Mouse (Mus musculus) left cerebral cortex, adult 2 months (tissue): ENCODE results near the gene Nfs1. TPM values are rescaled to one million over a fixed set of nuclear protein-coding genes. Genes with fewer than 3 reads are reported as not detected.

Experiments
- DNase-seq, 2 experiments: peaks; one replicate each; pipeline ENCODE4 v3.0.0; 2021 to 2022; ENCODE audit warnings: low spot score in 2 of 2, mixed read lengths in 1 of 2; ENCODE audit errors: extremely low spot score in 1 of 2
- H3K27ac ChIP-seq: fragments of 200-600 bp; 2 replicates; pipeline ENCODE4 v1.8.1; 2022
- H3K4me3 ChIP-seq: fragments of 200-600 bp; 2 replicates; pipeline ENCODE4 v1.8.1; 2022
- CTCF ChIP-seq: fragments of 200-600 bp; IDR thresholded peaks from 2 replicates; pipeline ENCODE4 v1.8.1; 2022; ENCODE audit warnings: antibody characterized with exemption, mild to moderate bottlenecking, moderate library complexity
- intact Hi-C: fragments of 180-260 bp; cut with DNase I; formaldehyde crosslinking; loops from one replicate; pipeline ENCODE4 v1.15.1; 2025
- total RNA-seq, 2 experiments: library from RNA; stranded (reverse); gene quantifications; 2 replicates each; pipeline ENCODE4 v1.2.3; 2021

The Nfs1 gene
- total RNA-seq, 2 experiments from 2014 or later: 36.3 to 42.0 TPM

GRCm38 (mm10) chr2:156179796-156180093 is 35.8 kb upstream of the Nfs1 start:
- intact Hi-C loops: loop anchor here (1.0 to 5.0 kb wide), 4 partner anchors 17 to 99 kb away; partner anchors contain the start of genes Nfs1, Phf20 and Romo1
- no peak for TF ChIP-seq CTCF
- H3K4me3 ChIP-seq: peak overlapping the region; percentile 88
- peak overlapping the region; percentile 99 for H3K27ac ChIP-seq
- DNase-seq: no peak

- peak; percentile 73 for DNase-seq
- peak; percentile 8; the same call in 1 of the 2 replicates for TF ChIP-seq CTCF
- Histone ChIP-seq H3K4me3 (peak overlapping the region; percentile 88), H3K27ac (peak overlapping the region; percentile 99)
- intact Hi-C loops: loop anchor here (5.0 kb wide), 1 partner anchor 37 kb away; the partner anchor contains the start of genes Nfs1 and Romo1
Observed at GRCm38 (mm10) chr2:156179046-156179795, 35.2 kb upstream of the Nfs1 start.

GRCm38 (mm10) chr2:156177651-156178050 is 33.7 kb upstream of the Nfs1 start:
- peak overlapping the region; percentile 88 for H3K4me3 ChIP-seq
- intact Hi-C loops: loop anchor here (5.0 kb wide), 1 partner anchor 35 kb away; the partner anchor contains the start of genes Nfs1 and Romo1
- no peak for TF ChIP-seq CTCF
- H3K27ac ChIP-seq: no peak overlapping the region
- no peak for DNase-seq

GRCm38 (mm10) chr2:156177079-156177478 is 33.1 kb upstream of the Nfs1 start:
- no peak for TF ChIP-seq CTCF
- no peak for DNase-seq
- H3K4me3 ChIP-seq: peak overlapping the region; percentile 88; the same call in 1 of the 2 replicates
- no peak overlapping the region for H3K27ac ChIP-seq
- intact Hi-C loops: loop anchor here (5.0 kb wide), 1 partner anchor 35 kb away; the partner anchor contains the start of genes Nfs1 and Romo1

GRCm38 (mm10) chr2:156166557-156166956 is 22.6 kb upstream of the Nfs1 start:
- H3K4me3 ChIP-seq: no peak overlapping the region
- TF ChIP-seq CTCF: no peak
- DNase-seq: no peak
- H3K27ac ChIP-seq: no peak overlapping the region
- intact Hi-C loops: no loop called here

- DNase-seq: no peak
Observed at GRCm38 (mm10) chr2:156165478-156165877, 21.5 kb upstream of the Nfs1 start.

GRCm38 (mm10) chr2:156151538-156151937 is 7.6 kb upstream of the Nfs1 start:
- TF ChIP-seq CTCF: peak; percentile 37
- intact Hi-C loops: no loop called here
- Histone ChIP-seq H3K4me3 (no peak overlapping the region), H3K27ac (no peak overlapping the region)
- DNase-seq: no peak

More at GRCm38 (mm10) chr2:156165478-156165877, 21.5 kb upstream of the Nfs1 start:
- no peak overlapping the region for H3K27ac ChIP-seq
- TF ChIP-seq CTCF: no peak
- H3K4me3 ChIP-seq: no peak overlapping the region
- intact Hi-C loops: no loop called here

GRCm38 (mm10) chr2:156147316-156147915 is 3.4 kb upstream of the Nfs1 start:
- Histone ChIP-seq H3K27ac (no peak overlapping the region), H3K4me3 (no peak overlapping the region)
- no peak for TF ChIP-seq CTCF
- intact Hi-C loops: no loop called here
- no peak for DNase-seq

- no peak overlapping the region for H3K27ac ChIP-seq
- DNase-seq: no peak
- intact Hi-C loops: no loop called here
- no peak for TF ChIP-seq CTCF
- H3K4me3 ChIP-seq: no peak overlapping the region
Observed at GRCm38 (mm10) chr2:156146272-156146989, 2.4 kb upstream of the Nfs1 start.

GRCm38 (mm10) chr2:156145486-156146130 is 1.6 kb upstream of the Nfs1 start:
- intact Hi-C loops: no loop called here
- TF ChIP-seq CTCF: no peak
- H3K4me3 ChIP-seq: no peak overlapping the region
- no peak overlapping the region for H3K27ac ChIP-seq
- no peak for DNase-seq

- DNase-seq: no peak
- H3K27ac ChIP-seq: peak overlapping the region; percentile 94
- peak overlapping the region; percentile 79 for H3K4me3 ChIP-seq
- intact Hi-C loops: loop anchor here (5.0 kb wide), 2 partner anchors 34 to 181 kb away; no protein-coding TSS in a partner anchor
- no peak for TF ChIP-seq CTCF
Observed at GRCm38 (mm10) chr2:156143367-156143766, 619 bp downstream of the Nfs1 start.
